Mouse (Mus musculus): Measurements from ENCODE around the gene A830031A19Rik.

A830031A19Rik gene

DNA sequence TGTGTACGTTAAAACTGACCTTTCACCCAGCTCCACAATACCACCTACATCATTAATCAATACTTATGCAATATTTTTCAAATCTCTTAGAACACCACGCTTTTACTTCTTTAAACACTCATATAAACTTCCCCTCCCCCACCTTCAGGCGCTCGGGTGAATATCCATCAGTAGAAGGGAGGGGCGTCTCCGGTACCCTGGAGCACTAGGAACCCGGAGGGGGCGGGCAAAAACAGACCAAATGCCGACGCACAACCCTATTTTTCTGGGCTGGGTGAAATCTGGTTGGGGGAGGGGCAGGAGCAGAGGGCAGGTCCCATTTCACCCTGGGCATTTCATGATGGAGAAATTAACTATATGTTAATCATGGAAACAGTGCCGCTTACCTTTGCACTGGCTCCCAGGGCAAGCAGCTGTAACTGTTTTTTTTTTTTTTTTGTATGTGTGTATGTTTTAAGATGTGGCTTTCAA is at the start of gene A830031A19Rik:
Gene A830031A19Rik (minus strand): TSS at position 421 of the 471 bp plus-strand sequence.
- DNase-seq (ENCODE audit: extremely low read depth, insufficient read length, low spot score), result no peak

DNA sequence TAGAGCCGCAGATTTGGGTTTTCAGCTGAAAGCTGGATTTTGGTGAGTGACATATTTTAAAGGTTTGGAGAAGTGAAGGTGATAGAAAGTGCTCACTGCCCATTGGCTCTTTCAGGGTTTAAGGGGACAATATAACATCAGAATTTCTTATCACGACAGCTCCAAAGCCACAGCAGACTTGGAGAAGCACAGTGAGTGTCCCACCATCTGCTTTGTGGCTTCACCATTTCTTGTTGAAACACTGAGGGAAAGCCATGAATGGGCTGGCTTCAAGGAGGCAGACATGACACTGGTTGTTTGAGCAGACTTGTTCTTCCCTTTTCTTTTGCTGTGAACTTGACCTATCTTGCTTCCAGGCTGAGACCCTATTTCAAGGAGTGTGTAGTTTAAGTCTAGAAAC is 49.1 kb upstream of the A830031A19Rik start:
- DNase-seq (ENCODE audit: extremely low read depth, insufficient read length, low spot score), result no peak

DNA sequence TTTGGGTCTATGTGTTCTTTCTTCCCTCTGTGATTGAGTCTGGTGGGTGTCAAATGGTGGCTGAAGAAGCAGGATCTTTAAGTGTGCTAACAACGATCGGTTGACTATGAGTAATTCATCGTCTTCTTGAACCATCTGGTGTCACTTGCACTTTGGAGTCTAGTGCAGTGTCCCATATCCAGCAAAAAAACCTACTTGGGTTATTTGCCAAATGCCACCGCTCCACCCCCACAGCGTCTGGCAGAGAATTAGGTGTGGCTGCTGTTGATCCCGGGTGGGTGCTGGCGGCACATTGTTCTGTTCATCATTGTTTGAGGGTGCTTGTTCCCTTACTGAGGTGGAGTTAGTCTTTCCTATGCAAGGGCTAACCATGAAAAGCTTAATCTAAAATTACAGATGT is 48.0 kb upstream of the A830031A19Rik start:
- no peak for DNase-seq (ENCODE audit: extremely low read depth, insufficient read length, low spot score)

DNA sequence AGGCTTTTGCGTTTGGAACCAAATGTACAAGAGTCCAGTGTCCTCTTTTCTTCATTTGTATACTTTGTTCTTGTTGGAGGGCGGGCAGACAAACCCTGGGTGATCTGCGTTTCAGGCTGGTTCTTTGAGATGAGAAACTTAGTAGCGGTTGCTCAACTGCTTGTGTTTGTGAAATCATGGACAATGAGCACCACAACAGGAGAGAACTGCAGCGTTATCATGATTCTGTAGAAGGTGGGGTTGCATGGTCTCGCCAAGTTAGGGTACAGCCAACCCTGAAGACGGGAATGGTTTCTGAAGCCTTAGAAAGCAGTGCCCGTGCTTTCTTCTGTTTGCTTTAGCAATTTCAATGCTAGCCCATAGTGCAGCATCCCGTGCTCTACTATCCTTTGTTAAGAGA is 46.3 kb upstream of the A830031A19Rik start:
- no peak for DNase-seq (ENCODE audit: extremely low read depth, insufficient read length, low spot score)

DNA sequence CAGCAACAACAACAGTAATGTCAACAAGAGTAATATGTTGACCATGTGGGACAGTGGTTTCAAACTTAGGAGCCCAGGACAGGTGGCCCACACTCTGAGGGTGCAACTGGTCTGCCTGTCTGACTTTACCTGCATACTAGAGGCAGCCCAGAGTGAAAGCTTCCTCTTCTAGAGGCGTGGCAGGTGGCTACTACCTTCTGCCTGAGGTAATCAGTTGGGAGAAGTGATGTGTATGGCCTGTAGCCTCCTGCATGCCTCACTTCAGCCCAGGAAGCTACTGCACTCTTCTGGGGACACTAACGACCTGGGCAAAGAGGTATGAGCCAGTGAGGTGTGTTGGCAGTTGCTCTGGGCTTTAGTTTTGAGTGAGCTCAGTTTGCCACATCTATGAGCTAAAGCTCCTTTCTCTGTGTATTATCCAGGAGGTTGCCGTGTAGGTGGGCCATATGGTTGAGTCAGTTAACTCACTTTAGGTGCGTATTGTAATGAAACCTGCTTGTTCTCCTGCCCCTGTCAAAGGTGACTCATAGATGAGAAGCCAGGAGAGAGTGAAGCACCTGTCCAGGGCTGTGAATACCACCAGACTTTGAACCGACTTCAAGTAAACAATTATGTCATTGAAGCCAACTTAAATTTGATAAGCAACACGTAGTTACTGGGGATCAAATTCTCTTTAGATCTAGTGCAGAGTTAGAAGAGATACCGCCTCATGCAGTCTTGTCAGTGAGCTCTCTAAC is 41.9 kb upstream of the A830031A19Rik start:
- no peak for DNase-seq (ENCODE audit: extremely low read depth, insufficient read length, low spot score)

DNA sequence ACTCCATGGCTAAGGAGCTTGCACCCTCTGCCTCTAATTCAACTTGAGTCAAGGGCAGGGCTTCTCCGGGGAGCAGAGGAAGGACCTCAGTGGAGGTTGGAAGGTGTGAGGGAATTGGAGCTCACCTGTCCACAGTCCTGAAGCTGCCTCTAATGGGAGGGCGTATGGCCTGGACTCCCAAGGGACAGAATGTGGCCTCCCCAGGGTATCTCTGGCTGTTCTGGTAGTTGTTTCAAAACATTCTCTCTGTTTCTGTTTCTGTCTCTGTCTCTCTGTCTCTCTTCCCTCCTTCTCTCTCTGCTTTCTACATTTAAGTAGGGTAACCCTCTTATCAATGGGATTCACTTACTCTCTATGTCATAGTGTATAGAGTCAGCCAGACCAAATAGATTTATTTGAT is 41.2 kb upstream of the A830031A19Rik start:
- no peak for DNase-seq (ENCODE audit: extremely low read depth, insufficient read length, low spot score)

DNA sequence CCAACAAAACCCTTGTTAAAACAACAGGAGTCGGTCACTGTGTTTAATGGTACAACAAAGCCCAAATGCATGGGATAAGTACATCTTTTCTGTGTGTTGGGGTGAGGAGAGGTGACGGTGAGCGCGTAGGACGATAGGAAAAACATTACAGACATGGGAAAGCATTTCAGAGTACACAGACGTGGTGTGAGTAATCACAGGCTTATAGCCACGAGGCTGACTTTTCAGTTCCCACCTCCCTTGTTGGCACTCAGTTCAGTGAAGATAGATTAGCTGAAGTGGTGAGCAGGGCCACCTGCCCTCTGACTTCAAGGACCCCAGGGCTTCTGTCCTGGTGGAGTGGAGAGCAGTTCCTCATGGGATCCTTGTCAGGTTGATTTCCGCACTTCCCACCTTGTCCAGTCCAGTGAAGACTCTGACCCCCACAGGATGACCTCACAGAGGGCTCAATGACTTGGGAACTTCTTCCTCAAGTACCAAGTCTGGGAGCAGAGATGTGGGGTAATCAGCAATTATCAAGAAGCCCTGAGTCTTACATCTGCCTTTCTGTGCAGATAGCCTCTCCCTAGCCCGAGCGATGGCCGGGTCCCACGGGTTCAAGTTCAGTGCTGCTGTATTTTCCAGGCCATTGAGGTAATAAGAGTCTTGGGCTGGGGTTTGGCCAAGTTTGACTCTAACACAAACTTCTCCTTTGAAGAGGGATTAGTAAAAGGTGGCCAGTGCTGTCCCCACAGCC is 40.3 kb upstream of the A830031A19Rik start:
- no peak for DNase-seq (ENCODE audit: extremely low read depth, insufficient read length, low spot score)

DNA sequence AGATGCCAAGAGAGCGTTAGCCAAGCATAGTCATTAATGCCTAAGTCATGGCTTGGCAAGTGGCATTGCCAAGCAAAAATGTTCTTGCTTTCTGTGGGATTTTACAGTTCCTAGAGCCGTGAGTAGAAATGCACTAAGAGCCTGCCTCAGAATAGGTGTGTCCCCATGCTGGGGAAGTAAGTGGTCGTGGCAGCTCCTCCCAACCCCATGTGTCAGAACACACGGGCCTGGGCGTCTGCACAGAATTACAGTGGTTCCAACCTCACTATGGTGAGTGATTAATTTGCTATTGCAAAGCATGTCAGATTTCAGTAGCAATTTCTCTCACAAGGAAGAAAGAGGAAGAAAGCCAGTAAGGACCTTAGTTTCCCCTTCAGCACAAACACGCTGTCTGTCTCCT is 36.9 kb upstream of the A830031A19Rik start:
- no peak for DNase-seq (ENCODE audit: extremely low read depth, insufficient read length, low spot score)

DNA sequence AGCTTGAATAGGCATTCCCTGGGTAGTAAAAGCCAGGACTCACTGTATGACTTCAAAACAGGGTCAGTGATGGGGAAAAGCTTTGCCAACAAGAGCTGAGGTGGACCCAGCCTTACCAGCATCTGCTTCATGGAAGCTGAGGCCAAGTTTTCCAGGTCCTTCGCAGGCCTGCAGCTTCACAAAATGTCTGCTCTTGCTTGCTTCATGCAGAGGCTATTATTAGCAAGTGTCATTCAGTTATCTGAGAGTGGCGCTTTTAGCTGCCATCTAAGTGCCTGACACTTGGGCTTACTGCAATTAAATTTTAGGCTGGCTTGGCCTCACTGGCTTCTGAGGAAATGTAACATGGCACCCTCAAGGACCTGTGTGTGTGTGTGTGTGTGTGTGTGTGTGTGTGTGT is 35.3 kb upstream of the A830031A19Rik start:
- no peak for DNase-seq (ENCODE audit: extremely low read depth, insufficient read length, low spot score)

DNA sequence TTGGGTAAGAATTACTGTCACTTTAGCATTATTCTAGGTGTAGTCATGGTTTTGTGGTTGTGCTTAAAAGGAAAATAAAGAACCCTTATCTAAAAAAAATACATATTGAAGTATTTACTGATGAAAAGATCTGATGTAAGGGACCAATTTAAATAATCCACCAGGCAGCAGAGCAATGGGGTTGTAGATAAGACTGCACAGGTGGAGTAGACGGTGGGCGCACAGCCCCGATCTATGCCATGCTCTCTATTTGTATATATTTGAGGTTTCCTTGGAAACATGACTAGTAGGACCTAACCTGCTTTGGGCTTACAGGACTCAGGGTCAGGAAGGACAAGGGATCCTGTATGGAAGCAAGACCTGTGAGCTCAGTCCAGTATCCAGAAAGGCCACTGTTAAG is 34.5 kb upstream of the A830031A19Rik start:
- DNase-seq (ENCODE audit: extremely low read depth, insufficient read length, low spot score), result no peak

DNA sequence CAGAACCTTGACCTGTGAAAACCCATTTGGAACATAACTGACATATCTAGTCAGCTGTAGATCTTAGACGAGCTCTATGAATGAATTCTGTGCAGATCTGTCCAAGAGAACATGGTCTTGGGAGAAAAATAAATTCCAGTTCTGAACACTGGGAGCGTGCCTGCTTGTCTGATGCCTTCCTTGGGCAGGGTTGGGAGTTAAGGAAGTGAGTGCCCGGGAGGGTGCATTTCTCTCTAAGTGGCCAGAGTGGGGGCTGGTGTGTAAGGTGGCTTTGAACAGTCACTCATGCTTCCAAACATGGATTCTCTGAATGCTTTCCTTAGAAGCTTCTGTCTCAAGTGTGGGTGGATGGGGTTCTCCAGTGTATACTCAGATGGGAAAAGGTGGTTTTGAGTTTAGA is 34.1 kb upstream of the A830031A19Rik start:
- DNase-seq (ENCODE audit: extremely low read depth, insufficient read length, low spot score), result no peak

DNA sequence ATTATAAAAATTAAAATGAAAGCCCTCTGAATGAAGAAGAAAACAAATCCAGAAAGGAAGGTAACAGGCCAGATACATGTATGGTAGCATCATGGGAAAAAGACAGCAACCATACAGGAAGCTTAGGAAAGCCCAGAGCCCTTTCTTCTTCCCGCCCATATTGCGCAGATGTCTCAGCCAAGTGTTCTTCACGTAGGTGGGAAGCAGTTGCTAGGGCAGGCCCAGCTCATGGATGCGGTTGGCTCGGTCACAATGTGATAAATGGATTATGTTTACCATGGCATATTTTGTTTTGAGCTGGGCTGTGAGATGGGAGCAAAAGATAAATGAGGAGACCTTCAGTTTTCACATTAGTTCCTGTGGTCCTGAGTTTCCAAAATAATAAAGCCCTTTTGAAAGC is 32.6 kb upstream of the A830031A19Rik start:
- no peak for DNase-seq (ENCODE audit: extremely low read depth, insufficient read length, low spot score)

DNA sequence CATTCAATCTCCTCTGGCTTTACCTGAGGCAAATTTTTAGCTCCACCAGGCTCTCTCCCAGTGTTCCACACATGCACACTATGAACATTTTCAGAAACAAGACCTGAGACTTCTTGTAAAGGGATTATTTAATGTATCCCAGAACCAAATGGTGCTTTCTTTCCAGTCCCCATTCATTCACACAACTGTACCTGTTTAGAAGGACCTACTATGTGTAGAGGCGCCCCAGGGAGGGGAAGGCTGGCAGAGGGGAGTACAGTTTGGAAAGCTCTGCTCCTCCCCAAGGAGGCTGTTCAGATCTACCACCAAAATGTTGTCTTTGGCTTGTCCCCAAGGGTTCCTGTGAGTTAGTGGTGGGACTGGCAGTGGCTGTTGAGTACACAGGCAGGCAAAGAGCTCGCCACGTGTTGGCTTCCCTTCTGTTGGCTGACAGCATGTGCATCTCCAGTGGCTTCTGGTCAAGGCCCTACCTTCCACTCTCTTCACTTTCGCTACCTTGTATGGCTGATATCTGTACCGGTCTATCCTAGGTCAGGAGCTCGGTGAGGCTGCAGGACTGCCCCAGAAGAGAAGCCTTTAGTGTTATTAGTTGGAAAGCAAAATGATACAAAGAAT is 28.4 kb upstream of the A830031A19Rik start:
- DNase-seq (ENCODE audit: extremely low read depth, insufficient read length, low spot score), result no peak

DNA sequence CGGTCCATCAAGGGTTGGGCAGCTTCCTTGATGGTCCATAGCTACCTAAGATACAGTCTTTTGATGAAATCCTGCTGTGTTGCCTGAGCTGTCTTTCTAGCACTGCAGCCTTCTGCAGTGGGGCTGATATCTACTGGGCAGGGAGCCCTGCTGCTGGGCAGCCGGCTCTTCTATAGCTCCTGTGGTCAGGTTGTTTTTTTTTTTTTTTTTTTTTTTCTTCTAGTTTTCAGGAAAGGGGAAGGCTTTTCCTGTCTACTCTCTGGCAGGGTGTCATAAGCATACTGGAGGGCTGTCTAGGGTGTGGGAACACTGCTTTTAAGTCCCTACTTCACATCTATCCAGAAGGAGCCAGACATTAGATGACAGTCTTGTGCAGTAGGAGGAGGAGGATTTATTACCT is 27.5 kb upstream of the A830031A19Rik start:
- no peak for DNase-seq (ENCODE audit: extremely low read depth, insufficient read length, low spot score)

DNA sequence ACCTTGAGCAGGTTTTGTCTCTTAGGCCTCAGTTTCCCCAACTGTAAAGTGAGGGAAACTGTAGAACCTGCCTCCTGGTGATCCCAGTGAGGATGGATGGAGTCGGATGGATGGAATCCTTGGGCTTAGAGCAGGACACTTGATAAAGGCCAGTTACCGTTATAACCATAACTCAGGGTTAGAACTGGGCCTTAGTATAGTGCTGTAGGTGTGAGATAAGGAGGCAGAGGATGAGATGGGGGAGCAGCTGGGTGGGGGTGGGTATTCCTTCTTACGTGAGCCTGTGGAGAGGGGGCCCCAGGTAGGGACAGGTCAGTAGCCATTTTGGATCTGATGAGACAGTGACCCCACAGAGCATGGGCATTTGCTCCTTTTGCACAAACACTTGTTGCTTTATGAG is 26.8 kb upstream of the A830031A19Rik start:
- DNase-seq (ENCODE audit: extremely low read depth, insufficient read length, low spot score), result no peak

DNA sequence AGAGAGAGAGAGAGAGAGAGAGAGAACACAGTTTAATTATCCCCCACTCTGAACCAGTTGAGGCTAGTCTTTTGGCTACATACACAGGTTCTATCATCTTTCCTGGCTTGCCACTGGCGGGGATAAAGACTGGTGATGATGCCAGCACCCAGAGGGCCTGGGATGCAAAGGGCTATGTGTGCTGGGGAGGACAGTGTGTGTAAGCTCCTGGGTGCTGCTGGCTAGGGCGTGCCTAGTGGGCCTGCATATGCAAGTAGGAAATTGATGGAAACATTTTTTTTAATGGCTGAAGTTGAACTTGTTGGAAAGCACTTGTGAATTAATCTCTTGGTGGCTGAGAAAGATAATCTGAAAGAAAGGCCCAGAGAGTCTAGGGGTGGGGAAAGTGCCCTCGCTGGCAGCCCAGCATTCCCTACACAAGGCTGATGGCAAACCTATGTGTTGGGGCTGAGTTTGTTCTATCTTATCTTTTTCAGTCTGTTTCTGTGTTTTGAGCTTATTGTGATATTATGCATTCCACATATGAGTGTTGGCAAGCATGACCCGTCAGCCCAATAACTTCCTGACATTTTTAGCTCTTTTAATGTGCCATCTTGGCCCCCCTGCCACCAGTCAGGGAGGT is 25.7 kb upstream of the A830031A19Rik start:
- no peak for DNase-seq (ENCODE audit: extremely low read depth, insufficient read length, low spot score)

DNA sequence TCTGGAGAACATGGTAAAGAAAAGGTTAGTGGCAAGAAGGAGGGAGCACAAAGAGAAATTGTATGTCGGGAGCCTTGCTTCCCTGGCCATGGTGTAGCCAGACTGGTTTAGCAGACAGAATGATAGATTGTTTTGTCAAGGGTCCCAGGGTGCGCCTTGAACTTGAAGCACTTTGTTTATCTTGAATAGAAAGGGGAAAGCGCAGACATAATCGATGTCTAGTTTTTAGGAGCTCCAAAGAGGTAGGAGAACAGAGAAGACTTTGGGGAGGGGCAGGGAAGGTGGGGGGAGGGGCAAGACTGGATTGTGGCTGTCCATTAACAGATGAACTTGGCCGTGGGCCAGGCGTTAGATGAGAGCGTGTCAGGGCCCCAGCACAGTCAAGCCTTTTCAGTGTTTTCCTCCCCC is 25.0 kb upstream of the A830031A19Rik start:
- no peak for DNase-seq (ENCODE audit: extremely low read depth, insufficient read length, low spot score)

DNA sequence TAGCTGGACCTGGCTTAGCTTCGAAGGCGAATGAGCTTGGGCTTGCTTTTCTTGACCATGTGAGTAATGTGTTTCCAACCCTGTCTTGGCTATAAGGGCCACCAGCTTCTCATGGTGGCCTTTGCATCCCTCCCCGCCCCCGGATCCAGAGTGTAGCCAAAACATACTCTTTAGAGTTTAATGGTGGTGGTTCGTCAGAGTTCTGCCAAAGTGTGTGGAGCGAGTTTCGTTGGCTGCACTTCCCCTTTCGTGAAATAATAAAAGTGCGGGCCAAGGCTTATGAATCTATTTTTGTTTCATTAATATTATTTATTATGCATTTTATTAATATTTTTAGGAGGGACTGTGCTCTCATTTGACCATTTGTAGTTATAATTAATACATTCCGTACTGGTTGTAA is 24.4 kb upstream of the A830031A19Rik start:
- no peak for DNase-seq (ENCODE audit: extremely low read depth, insufficient read length, low spot score)

DNA sequence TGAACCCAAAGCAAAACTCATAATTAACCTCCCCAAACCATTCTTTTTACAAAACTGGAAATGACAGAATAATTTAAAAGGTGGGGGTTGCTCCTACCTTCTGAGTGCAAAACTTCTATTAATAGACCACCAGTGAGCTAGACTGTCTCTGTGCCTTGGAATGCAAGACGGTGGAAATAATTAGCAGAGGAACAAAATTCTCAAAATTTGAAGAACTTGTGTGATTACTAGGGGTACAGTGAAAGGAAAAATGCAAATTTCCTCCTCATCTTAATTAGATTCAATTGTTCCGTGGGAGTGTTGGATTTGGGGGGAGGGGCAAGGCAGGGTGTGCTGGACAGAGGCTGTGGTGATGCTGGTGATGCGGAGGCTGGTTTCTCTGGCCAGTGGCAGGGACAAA is 23.8 kb upstream of the A830031A19Rik start:
- DNase-seq (ENCODE audit: extremely low read depth, insufficient read length, low spot score), result no peak

DNA sequence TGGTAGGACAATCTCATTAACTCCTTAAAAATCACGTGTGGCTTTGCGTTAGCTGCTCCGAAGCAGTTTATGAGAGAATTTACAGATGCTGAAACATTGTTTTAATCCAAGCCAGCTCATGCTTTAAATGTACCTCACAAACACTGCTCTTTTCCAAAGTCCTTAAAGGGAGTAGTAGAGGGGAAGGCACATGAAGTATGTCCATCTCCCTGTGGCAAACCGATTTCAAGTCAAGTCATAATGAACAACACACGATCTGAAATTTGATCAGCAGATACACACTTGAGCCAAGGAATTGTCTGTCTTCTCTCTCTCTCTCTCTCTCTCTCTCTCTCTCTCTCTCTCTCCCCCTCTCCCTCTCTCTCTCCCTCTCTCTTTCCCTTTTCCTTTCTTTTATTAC is 23.2 kb upstream of the A830031A19Rik start:
- no peak for DNase-seq (ENCODE audit: extremely low read depth, insufficient read length, low spot score)

DNA sequence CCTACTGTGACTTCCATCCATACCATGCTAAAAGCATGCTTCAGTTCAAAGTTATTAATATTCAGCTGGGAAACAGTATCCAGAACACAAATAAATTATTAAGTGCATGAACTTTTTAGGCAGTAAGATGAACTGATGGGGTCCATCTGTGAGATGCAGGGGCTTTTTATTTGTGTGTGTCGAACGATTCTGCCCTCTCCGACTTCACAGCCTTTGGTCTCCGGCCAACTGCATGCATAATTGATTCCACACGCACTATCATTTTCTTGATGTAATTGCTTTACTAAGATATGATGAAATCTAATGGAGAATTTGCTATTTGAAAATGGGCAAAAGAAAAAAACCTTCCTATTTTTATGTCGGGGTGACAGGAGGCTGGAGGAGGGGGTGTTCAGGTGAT is 22.2 kb upstream of the A830031A19Rik start:
- no peak for DNase-seq (ENCODE audit: extremely low read depth, insufficient read length, low spot score)

Measured in 3134 (cell line).